Mouse (Mus musculus) spleen, adult 2 months (tissue): ENCODE results near the gene Naalad2. TPM values are rescaled to one million over a fixed set of nuclear protein-coding genes. Genes with fewer than 3 reads are reported as not detected.
A peak's percentile ranks its signal among the peaks of the same experiment; 100 is the strongest.

Experiments
- DNase-seq, 2 experiments: peaks; one replicate each; pipeline versions ENCODE4 v3.0.0 to v3.0.0-alpha.2; 2012 to 2021; ENCODE audit warnings: low spot score in 2 of 2, low read depth in 1 of 2
- H3K27ac ChIP-seq: fragments of 200-500 bp; 2 replicates; pipeline ENCODE4 v1.5.1; 2012; ENCODE audit warnings: low read length, inconsistent platforms; ENCODE audit not compliant: insufficient read depth
- H3K27me3 ChIP-seq: fragments of 200-500 bp; 2 replicates; pipeline ENCODE4 v1.6.1; 2012; ENCODE audit warnings: mild to moderate bottlenecking, moderate library complexity, low read length, inconsistent platforms; ENCODE audit not compliant: control insufficient read depth, insufficient read depth
- H3K36me3 ChIP-seq: fragments of 200-500 bp; 2 replicates; pipeline ENCODE4 v1.6.1; 2012; ENCODE audit warnings: mild to moderate bottlenecking, low read length, inconsistent platforms; ENCODE audit not compliant: control insufficient read depth, insufficient read depth
- H3K4me1 ChIP-seq: fragments of 200-500 bp; 2 replicates; pipeline ENCODE4 v1.6.1; 2011; ENCODE audit warnings: inconsistent platforms; ENCODE audit not compliant: control insufficient read depth, insufficient read depth, insufficient read length
- H3K4me3 ChIP-seq: fragments of 200-500 bp; 2 replicates; pipeline ENCODE4 v1.5.1; 2011; ENCODE audit warnings: mild to moderate bottlenecking, inconsistent platforms; ENCODE audit not compliant: insufficient read depth, insufficient read length; ENCODE audit errors: extremely low read depth
- CTCF ChIP-seq: fragments of 200-500 bp; IDR thresholded peaks from 2 replicates; pipeline ENCODE4 v1.5.1; 2011; ENCODE audit warnings: mild to moderate bottlenecking, inconsistent platforms; ENCODE audit not compliant: insufficient read depth, insufficient read length, insufficient replicate concordance; ENCODE audit errors: extremely low read depth
- POLR2A ChIP-seq: fragments of 200-500 bp; IDR thresholded peaks from 2 replicates; pipeline ENCODE4 v1.6.1; 2011; ENCODE audit warnings: low read depth, low read length, inconsistent platforms
- WGBS: fragments of 180-500 bp; shearing (Covaris S2); methylation state at CpG from one replicate; pipeline ENCODE4 v1.1.7; 2018; 5-methylcytosine and 5-hydroxymethylcytosine counted together
- polyA plus RNA-seq: library from polyadenylated mRNA; depleted of rRNA; stranded (reverse); fragments of >200 nt; gene quantifications from 2 replicates; pipeline ENCODE4 v1.2.3, GENCODE M21; 2012; rRNA removed

Gene Naalad2
- polyA plus RNA-seq, 1 experiment, result 0.07 TPM

- TF ChIP-seq POLR2A (no peak), CTCF (no peak)
- DNase-seq, result peak in 1 of 2 experiments; percentile 8
- WGBS, result 73% methylated on average over 1 of the region's 1 CpGs
These were observed 125.3 kb downstream of the Naalad2 start for GRCm38 (mm10) chr9:18277497-18277896.

GRCm38 (mm10) chr9:18276844-18277243, 126.0 kb downstream of the Naalad2 start:
- no peaks in the 10 kb centered on the region for H3K27me3 ChIP-seq
- no peak overlapping the region for H3K27ac ChIP-seq
- H3K4me1 ChIP-seq, result no peaks in the 10 kb centered on the region
- TF ChIP-seq POLR2A (no peak), CTCF (no peak)
- no peak overlapping the region for H3K4me3 ChIP-seq
- H3K36me3 ChIP-seq, result no peaks in the 10 kb centered on the region
- 46% methylated on average over 2 of the region's 2 CpGs for WGBS
- DNase-seq, result no peak

More at GRCm38 (mm10) chr9:18277497-18277896, 125.3 kb downstream of the Naalad2 start:
- H3K27me3 ChIP-seq, result no peaks in the 10 kb centered on the region
- H3K27ac ChIP-seq, result no peak overlapping the region
- H3K36me3 ChIP-seq, result no peaks in the 10 kb centered on the region
- no peak overlapping the region for H3K4me3 ChIP-seq
- H3K4me1 ChIP-seq, result no peaks in the 10 kb centered on the region

- no peak for DNase-seq
- TF ChIP-seq CTCF (no peak), POLR2A (no peak)
- WGBS, result 86% methylated on average over 1 of the region's 1 CpGs
- H3K27me3 ChIP-seq, result no peaks in the 10 kb centered on the region
- H3K27ac ChIP-seq, result no peak overlapping the region
- no peak overlapping the region for H3K4me3 ChIP-seq
- H3K4me1 ChIP-seq, result no peaks in the 10 kb centered on the region
- H3K36me3 ChIP-seq, result no peaks in the 10 kb centered on the region
These were observed 126.9 kb downstream of the Naalad2 start for GRCm38 (mm10) chr9:18275901-18276300.

Other genes with a start within 250 kb of the Naalad2 start
- 13.6 and 25.5 TPM in 2 replicates for gene Chordc1, start 110.9 kb downstream of the Naalad2 start, polyA plus RNA-seq
- not detected in 2 replicates for gene Ubtfl1, start 1.4 kb upstream of the Naalad2 start, polyA plus RNA-seq
- gene Mbd3l2, start 27.7 kb upstream of the Naalad2 start, polyA plus RNA-seq, result not detected in 2 replicates
- 0.05 and 0.14 TPM in 2 replicates for gene Zfp558, start 75.3 kb upstream of the Naalad2 start, polyA plus RNA-seq
- not detected in 2 replicates for gene Mbd3l1, start 75.4 kb upstream of the Naalad2 start, polyA plus RNA-seq